Mouse (Mus musculus): ENCODE results near the gene Camp.

Gene Camp

GRCm38 (mm10) chr9:109806260-109806659 lies 43.2 kb downstream of the Camp start:
- no peak for TF ChIP-seq GATA4 (IDR thresholded peaks at IDR 0.05; ENCODE audit: insufficient replicate concordance, low read length)

- TF ChIP-seq GATA4 (IDR thresholded peaks at IDR 0.05; ENCODE audit: insufficient replicate concordance, low read length): no peak
Observed at GRCm38 (mm10) chr9:109798051-109798450, 51.4 kb downstream of the Camp start.

Data from liver, adult (tissue).